ENCODE assay signal across 23 mouse cellular contexts in the genomic region with DNA sequence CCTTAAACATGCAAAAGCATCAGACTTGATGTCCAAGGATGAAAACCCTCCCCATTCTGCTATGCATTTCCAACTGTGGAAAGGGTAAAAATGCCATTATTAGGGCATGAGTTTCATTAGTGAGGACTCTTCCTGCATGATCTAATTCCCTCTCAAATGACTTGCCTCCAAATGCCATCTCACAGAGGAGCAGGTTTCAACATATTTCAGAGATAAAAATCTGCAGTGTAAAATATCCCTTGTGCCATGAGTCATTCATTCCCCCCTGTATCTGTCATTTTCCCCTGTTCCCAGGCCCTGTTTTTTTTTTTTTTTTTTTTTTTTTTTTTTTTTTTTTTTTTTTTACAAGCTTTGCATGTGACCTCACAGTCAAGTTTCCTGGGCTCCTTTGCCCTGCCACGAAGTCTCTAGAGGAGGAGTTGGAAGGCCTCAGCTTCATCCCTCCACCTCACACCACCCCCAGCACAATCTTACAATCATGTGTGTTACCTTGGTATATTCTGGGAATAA.
"Had no signal": no experiment of that assay in that cellular context is flagged by ENCODE, and none has a peak within 500 bp of the region (broad histone marks: within the 10 kb centered on the region; RNA-seq: fewer than 3 reads in every experiment).

No protein-coding gene starts in this region.

- H3K27ac ChIP-seq: kidney, postnatal 0 days; left cerebral cortex, adult 2 months; limb, embryonic 12.5 days; limb, embryonic 15.5 days; liver, embryonic 14.5 days; lung, embryonic 15.5 days; midbrain, embryonic 10.5 days; midbrain, embryonic 13.5 days; neural tube, embryonic 13.5 days; stomach, embryonic 15.5 days had no signal

- H3K4me2 ChIP-seq: limb, embryonic 12.5 days; limb, embryonic 15.5 days; liver, embryonic 11.5 days; lung, embryonic 15.5 days; midbrain, embryonic 13.5 days; neural tube, embryonic 13.5 days; stomach, embryonic 15.5 days had no signal

- H3K9me3 ChIP-seq: limb, embryonic 12.5 days; limb, embryonic 15.5 days; lung, embryonic 15.5 days; megakaryocyte, embryonic 14.5 days; midbrain, embryonic 10.5 days; midbrain, embryonic 13.5 days; neural tube, embryonic 13.5 days; stomach, embryonic 15.5 days had no signal

- H3K36me3 ChIP-seq: limb, embryonic 12.5 days; limb, embryonic 15.5 days; lung, embryonic 15.5 days; midbrain, embryonic 10.5 days; midbrain, embryonic 13.5 days; neural tube, embryonic 13.5 days; stomach, embryonic 15.5 days had no signal

- DNase-seq: kidney, postnatal 36 days; layer of hippocampus, postnatal 36 days; left cerebral cortex, postnatal 4 days; liver, postnatal 0 days; lung, postnatal 10 days; lung, postnatal 36 days; retina, postnatal 1 day; right cerebral cortex, postnatal 25 days; spleen, adult 18-20 months; thymus, postnatal 4 days had no signal

- H3K4me1 ChIP-seq: limb, embryonic 12.5 days; limb, embryonic 15.5 days; lung, embryonic 15.5 days; megakaryocyte, embryonic 14.5 days; midbrain, embryonic 10.5 days; midbrain, embryonic 13.5 days; neural tube, embryonic 13.5 days; stomach, embryonic 15.5 days had no signal

- H3K27me3 ChIP-seq: limb, embryonic 12.5 days; limb, embryonic 15.5 days; lung, embryonic 15.5 days; megakaryocyte, embryonic 14.5 days; midbrain, embryonic 13.5 days; neural tube, embryonic 13.5 days; stomach, embryonic 15.5 days had no signal

- H3K9ac ChIP-seq: limb, embryonic 12.5 days; limb, embryonic 15.5 days; liver, embryonic 14.5 days; liver, postnatal 0 days; lung, embryonic 15.5 days; midbrain, embryonic 13.5 days; neural tube, embryonic 13.5 days; stomach, embryonic 15.5 days had no signal

- H3K4me3 ChIP-seq: left cerebral cortex, adult 2 months; limb, embryonic 12.5 days; limb, embryonic 15.5 days; lung, embryonic 15.5 days; megakaryocyte, embryonic 14.5 days; midbrain, embryonic 10.5 days; midbrain, embryonic 13.5 days; myocyte; neural tube, embryonic 13.5 days; stomach, embryonic 15.5 days had no signal
